Mouse (Mus musculus): ENCODE results near the gene Gm2237. TPM values are rescaled to one million over a fixed set of nuclear protein-coding genes. Genes with fewer than 3 reads are reported as not detected.
"Not testable (repeated sequence)": the region's sequence is repeated elsewhere in the genome, so short reads cannot be mapped to it uniquely, and the experiment has no call there.

The Gm2237 gene
- polyA plus RNA-seq (2015; fragmentation: Nextera tagmentation; extraction: Ambion mirVana) = 1.8 and 2.2 TPM in 2 replicates

DNA sequence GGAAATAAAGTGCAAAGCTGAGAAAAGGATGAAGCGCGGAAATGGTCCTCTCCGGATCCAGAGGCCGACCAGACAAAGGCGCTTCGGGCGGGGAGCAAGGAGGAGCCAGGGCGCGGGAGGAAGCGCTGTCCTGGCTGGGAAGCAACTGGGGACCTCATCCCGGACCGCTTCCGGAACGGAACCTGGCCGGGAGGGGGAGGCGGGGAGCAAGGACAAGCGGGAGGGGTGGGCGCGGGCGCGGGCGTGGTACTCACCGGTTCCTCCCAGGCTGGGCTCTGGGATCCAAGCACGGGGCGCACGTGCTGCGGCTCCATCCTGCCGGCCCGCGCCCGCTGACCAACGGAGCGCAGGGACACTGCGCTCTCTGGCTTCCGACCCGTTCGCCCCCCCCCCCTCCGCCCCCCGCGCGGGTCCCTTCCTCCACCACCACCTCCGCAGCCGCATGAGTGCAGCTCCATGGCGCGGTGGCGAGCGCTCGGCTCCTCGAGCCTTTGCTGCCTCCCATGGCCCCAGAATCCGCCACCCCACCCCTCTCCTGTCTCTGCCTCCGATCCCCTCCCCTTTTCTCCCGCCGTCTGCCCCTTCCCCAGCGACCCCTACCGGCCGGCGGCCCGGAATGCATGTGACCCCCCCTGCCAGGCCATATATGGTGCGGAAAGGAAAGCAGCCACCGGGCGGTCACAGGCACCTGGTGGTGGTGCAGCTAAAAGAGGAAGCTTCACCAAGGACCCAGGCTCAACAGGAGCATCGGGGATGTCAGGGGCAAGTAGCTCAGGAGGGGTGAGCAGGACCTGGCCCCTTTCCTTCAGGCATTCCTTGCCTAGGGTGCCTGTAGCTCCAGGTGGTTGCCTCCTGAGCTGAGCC, at the start of gene Gm2237:
Gene Gm2237, minus strand, starts transcription at position 332 of the 864 bp plus-strand sequence.
- not testable (repeated sequence) for H3K4me1 ChIP-seq; H3K27me3 ChIP-seq; H3K36me3 ChIP-seq; ATAC-seq (ENCODE audit: insufficient number of reproducible peaks, low FRiP score, low TSS enrichment, low read depth); H3K27ac ChIP-seq (replicated peaks); H3K9ac ChIP-seq; H3K9me3 ChIP-seq (replicated peaks)
- WGBS = under 1% methylated on average over 30 of the region's 62 CpGs
- Histone ChIP-seq H3K4me2 (replicated peaks) (peak within 1 kb of the TSS; percentile 53), H3K4me3 (replicated peaks) (peak within 1 kb of the TSS; percentile 48)

DNA sequence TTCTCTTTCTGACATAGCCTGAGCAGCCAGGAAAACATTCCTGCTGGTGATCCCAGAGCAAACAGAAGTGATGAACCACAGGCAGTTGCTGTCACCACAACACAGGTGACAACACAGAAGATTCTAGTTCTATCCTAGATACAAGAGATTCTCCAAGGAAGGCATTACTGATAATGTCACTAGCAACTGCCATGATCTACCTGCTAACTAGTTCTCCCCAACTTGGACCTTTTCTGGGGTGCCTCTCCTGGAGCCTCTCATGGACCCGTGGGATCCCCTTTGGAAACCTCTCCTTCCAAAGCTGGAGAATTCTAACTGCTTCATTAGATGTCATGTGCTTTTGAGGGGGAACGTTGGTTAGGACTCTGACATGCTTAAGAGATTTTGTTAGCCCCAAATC, 17.5 kb upstream of the Gm2237 start, which contains the start of gene Gm5458:
Gene Gm5458, minus strand, starts transcription at position 101 of the 400 bp plus-strand sequence.
- H3K9me3 ChIP-seq (replicated peaks); H3K27me3 ChIP-seq; H3K9ac ChIP-seq; H3K4me1 ChIP-seq; H3K4me2 ChIP-seq (replicated peaks); H3K4me3 ChIP-seq (replicated peaks); H3K36me3 ChIP-seq; H3K27ac ChIP-seq (replicated peaks); ATAC-seq (ENCODE audit: insufficient number of reproducible peaks, low FRiP score, low TSS enrichment, low read depth): not testable (repeated sequence)
- 80% methylated on average over 1 of the region's 2 CpGs for WGBS

DNA sequence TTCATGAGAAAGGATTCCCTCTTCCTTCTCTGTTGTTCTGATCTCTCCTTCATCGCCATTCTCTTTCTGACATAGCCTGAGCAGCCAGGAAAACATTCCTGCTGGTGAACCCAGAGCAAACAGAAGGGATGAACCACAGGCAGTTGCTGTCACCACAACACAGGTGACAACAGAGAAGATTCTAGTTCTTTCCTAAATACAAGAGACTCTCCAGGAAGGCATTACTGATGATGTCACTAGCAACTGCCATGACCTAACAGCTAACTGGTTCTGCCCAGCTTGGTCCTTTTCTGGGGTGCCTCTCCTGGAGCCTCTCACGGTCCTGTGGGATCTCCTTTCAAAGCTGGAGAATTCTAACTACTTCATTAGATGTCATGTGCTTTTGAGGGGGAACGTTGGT, 35.1 kb downstream of the Gm2237 start, which contains the start of gene Gm2244:
Gene Gm2244, minus strand, starts transcription at position 101 of the 400 bp plus-strand sequence.
- H3K4me2 ChIP-seq (replicated peaks); H3K4me3 ChIP-seq (replicated peaks); H3K27me3 ChIP-seq; ATAC-seq (ENCODE audit: insufficient number of reproducible peaks, low FRiP score, low TSS enrichment, low read depth); H3K4me1 ChIP-seq; H3K36me3 ChIP-seq; H3K27ac ChIP-seq (replicated peaks); H3K9me3 ChIP-seq (replicated peaks); H3K9ac ChIP-seq: not testable (repeated sequence)
- 68% methylated on average over 1 of the region's 3 CpGs for WGBS

Other genes with a start within 250 kb of the Gm2237 start
- 1.00 TPM in 1 of 2 replicates, not detected in the other for gene Gm21738, start 166.2 kb downstream of the Gm2237 start, polyA plus RNA-seq (2015; fragmentation: Nextera tagmentation; extraction: Ambion mirVana)
- gene Gm2244, start 35.2 kb downstream of the Gm2237 start, polyA plus RNA-seq (2015; fragmentation: Nextera tagmentation; extraction: Ambion mirVana) = not detected in 2 replicates
- gene Gm5458, start 17.4 kb upstream of the Gm2237 start, polyA plus RNA-seq (2015; fragmentation: Nextera tagmentation; extraction: Ambion mirVana) = not detected in 2 replicates
- 86.7 and 91.3 TPM in 2 replicates for gene Nid2, start 166.1 kb upstream of the Gm2237 start, polyA plus RNA-seq (2015; fragmentation: Nextera tagmentation; extraction: Ambion mirVana)
- gene Rtraf, start 238.7 kb upstream of the Gm2237 start, polyA plus RNA-seq (2015; fragmentation: Nextera tagmentation; extraction: Ambion mirVana) = 192 and 200 TPM in 2 replicates